Mouse (Mus musculus): ENCODE data around the gene Hrh1. TPM values are rescaled to one million over a fixed set of nuclear protein-coding genes. Genes with fewer than 3 reads are reported as not detected.

The Hrh1 gene
- total RNA-seq (2015; ENCODE audit: low replicate concordance) = not detected in 2 replicates
- 0.14 TPM in 1 of 2 replicates, not detected in the other for total RNA-seq (2017; ENCODE audit: low replicate concordance)

GRCm38 (mm10) chr6:114397691-114398217, at the start of gene Hrh1:
TSS of gene Hrh1 (plus strand) at chr6:114397936.
- ATAC-seq (replicated peaks; ENCODE audit: low FRiP score, poor library complexity, severe bottlenecking) = no peak

GRCm38 (mm10) chr6:114354635-114355034, 43.1 kb upstream of the Hrh1 start:
- ATAC-seq (replicated peaks; ENCODE audit: low FRiP score, poor library complexity, severe bottlenecking) = no peak

DNA sequence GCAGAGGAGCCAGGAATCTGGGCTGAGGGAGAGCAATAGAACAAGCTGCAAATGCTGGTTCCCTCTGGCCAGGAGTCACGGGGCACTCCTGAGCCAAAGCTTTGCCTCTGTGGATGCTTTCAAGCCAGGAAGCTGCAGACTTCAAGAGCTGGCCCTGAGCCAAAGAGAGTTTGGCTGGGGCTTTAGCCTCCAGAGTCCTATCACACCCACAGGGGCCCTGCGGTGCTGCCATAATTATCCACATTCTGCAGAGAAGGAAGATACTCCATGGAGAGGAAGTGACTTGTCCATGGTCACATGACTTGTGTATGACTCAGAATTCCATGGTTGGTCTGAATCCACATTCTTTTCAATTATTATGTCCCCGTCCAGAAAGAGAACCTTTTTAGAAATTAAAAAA, 39.6 kb upstream of the Hrh1 start:
- no peak for ATAC-seq (replicated peaks; ENCODE audit: low FRiP score, poor library complexity, severe bottlenecking)

DNA sequence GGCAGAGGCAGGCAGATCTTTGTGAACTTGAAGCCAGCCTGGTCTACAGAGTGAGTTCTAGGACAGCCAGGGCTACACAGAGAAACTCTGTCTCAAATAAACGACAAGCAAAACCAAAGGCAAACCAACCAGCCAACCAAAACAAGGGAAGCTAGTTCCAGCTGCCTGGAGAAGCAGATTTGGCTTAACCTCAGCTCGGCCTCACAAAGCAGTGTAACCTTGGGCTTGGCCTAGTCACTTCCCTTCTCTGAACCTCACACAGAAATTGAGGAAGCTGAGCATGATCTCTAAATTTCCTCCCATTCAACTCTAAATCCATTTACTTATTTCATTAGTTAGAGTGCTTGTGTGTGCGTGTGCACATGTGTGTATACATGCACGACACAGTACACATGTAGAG, 35.4 kb upstream of the Hrh1 start:
- ATAC-seq (replicated peaks; ENCODE audit: low FRiP score, poor library complexity, severe bottlenecking) = no peak

DNA sequence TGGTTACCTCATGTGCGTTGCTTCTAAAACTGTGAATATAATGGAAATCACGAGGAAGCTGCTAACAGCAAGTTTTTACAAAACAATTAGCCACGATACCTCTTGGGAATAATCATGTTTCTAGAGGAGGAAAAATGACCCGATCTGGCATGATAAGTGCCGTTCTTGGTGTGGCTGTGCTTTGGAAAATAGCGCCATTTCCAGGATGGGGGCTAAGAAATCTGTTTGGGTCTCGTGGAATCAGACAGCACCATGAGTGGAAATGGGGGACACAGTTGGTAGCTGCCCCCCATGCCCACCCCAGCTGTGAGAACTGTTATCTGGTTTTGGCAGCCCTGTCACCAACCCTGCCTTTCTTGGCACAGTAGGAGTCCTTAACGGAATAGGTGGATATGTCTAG, 34.0 kb upstream of the Hrh1 start:
- no peak for ATAC-seq (replicated peaks; ENCODE audit: low FRiP score, poor library complexity, severe bottlenecking)

DNA sequence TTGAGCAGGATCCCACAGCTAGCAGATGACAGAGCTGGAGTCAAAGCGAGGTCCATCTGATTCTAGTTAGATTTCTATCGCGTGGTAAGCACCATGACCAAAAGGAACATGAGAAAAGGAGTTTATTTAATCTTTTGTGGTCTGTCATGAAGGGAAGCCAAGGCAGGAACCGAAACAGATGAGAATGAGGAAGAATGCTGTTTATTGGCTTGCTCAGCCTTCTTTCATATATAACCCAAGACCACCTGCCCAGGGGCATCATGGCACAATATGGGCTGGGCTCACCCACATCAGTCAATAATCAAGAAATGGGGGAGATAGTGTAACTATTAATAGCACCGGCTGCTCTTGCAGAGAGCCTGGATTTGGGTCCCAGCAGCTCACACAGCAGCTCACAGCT, 33.0 kb upstream of the Hrh1 start:
- ATAC-seq (replicated peaks; ENCODE audit: low FRiP score, poor library complexity, severe bottlenecking) = no peak

- no peak for ATAC-seq (replicated peaks; ENCODE audit: low FRiP score, poor library complexity, severe bottlenecking)
Measured at GRCm38 (mm10) chr6:114366191-114366590, 31.5 kb upstream of the Hrh1 start.

DNA sequence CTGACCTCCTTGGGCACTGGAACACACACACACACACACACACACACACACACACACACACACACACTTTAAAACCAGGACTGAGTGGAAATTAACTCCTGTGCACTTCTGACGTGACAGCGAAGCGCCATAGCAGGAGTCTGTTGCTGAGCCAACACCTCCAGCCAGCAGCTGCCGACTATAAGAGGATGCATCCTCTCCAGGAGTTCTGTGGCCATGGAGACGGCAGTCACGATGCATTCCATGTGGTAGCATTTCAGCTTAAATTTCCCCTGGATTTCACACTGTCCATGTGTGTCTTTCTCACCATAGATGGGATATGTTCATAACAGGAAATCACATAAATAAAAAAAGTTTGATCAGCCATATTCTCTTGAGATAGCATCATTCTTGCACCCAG, 30.1 kb upstream of the Hrh1 start:
- ATAC-seq (replicated peaks; ENCODE audit: low FRiP score, poor library complexity, severe bottlenecking) = no peak

DNA sequence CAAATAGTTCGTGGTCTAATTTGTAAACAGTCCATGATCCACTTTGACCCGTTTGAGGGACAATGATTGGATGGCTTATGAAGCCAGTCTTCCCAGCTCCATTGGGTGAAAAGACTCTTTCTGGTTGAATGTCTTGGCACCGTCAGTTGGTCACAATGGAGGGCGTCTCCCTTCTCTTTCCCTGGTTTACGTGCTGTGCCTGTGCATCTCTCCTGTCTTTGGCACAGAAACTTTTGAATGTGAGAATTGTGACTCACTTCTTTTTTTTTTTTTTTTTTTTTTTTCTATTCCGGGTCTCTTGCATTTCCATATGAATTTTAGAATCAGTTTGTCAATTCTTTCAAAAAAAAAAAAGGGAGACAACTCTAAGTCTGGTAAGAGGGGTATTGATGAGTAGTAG, 29.5 kb upstream of the Hrh1 start:
- no peak for ATAC-seq (replicated peaks; ENCODE audit: low FRiP score, poor library complexity, severe bottlenecking)

DNA sequence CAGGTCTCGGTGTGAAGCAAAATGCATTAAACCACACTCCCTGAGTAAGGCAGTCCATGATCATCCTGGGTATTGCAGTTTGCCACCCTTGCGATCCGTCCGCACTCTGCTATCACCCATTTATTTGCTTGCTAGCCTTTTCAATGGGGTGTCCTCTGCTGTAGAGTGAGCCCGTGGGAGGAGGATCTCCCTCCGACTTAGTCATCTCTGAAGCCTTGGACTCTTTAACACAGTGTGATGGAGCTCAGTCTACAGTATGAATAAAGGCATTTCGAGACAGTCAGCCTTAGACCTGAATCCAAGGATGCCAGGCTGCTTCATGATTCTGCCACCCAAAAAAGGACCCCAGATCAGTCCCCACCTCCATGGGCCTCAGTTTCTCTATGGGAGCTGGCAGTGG, 25.0 kb upstream of the Hrh1 start:
- no peak for ATAC-seq (replicated peaks; ENCODE audit: low FRiP score, poor library complexity, severe bottlenecking)

GRCm38 (mm10) chr6:114380872-114381271, 16.9 kb upstream of the Hrh1 start:
- ATAC-seq (replicated peaks; ENCODE audit: low FRiP score, poor library complexity, severe bottlenecking) = no peak

DNA sequence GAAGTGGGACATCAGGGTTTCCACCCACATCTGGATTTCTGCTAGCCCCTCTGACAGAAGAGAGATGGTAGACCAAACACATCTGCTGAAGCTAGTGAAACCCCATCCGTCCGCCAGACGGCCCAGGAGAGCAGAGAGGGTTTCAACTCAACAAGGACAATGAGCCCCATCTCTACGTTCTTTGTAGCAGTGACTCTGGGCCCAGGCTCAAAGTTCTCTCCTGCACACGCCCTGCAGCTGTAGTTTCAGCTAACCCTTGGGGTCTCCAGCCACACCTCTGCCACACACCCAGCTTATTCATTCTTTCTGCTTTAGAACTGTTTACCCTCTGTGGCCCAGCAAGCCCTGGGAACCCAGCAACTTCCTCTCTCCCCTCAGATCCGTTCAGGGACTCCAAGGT, 10.4 kb upstream of the Hrh1 start:
- ATAC-seq (replicated peaks; ENCODE audit: low FRiP score, poor library complexity, severe bottlenecking) = no peak

- no peak for ATAC-seq (replicated peaks; ENCODE audit: low FRiP score, poor library complexity, severe bottlenecking)
Measured at GRCm38 (mm10) chr6:114387855-114388254, 9.9 kb upstream of the Hrh1 start.

GRCm38 (mm10) chr6:114390129-114390528, 7.6 kb upstream of the Hrh1 start:
- no peak for ATAC-seq (replicated peaks; ENCODE audit: low FRiP score, poor library complexity, severe bottlenecking)

DNA sequence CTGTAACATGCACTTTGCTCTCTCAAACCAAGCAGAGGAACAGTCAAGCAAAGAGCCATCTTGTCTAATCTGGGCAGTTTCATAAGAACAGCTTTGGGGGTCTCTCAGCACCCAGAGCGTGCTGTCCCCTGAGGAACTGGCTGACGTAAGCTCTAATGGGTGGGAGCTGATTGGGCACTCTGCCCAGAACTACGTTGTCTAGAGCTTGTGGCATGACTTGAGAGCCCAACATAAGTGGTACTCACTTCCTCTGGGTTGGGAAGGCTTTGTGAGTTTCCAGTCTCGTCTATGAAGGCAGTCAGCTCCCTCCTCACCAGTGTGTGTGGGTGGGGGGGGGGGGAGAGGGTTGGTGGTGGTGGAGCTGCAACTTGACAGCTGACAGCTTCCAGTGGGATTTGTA, 2.8 kb upstream of the Hrh1 start:
- no peak for ATAC-seq (replicated peaks; ENCODE audit: low FRiP score, poor library complexity, severe bottlenecking)

- no peak for ATAC-seq (replicated peaks; ENCODE audit: low FRiP score, poor library complexity, severe bottlenecking)
Measured at GRCm38 (mm10) chr6:114396605-114397004, 1.1 kb upstream of the Hrh1 start.

DNA sequence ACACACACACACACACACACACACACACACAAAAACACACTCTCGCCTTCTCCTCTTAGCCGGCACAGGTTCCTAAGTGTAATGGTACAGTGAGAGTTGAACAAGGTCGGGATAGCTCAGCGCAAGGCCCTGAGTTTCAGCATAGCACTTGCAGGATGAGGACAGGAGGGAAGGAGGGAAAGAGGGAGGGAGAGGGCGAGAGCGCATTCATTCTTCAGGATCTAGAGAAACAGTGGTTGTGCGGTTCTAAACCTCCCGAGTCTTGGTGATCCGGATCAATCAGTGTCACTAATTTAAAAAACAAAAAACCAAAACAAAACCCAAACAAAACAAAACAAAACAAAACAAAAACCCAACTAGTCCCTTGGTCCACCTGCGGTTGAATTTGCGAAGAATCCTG, 456 bp upstream of the Hrh1 start:
- ATAC-seq (replicated peaks; ENCODE audit: low FRiP score, poor library complexity, severe bottlenecking) = no peak

DNA sequence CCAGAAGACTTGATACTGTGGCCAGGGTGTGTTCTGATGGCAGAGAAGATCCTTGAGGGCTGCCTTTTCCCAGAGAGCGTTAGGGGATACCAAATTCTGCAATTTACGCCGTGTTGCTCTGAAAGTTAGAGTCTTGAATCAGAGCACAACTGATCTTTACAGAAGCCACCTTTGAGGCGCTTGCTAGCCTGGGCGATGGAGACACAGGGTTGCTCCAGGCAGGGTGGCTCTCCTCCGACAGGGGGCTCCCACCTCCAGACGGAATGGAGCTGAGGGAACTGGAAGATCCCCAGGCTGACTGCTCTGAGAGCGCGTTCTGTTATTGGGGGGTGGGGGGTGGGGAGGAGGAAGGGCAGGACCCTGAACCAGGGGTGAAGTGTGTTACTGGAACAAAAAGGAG, 890 bp downstream of the Hrh1 start:
- no peak for ATAC-seq (replicated peaks; ENCODE audit: low FRiP score, poor library complexity, severe bottlenecking)

- no peak for ATAC-seq (replicated peaks; ENCODE audit: low FRiP score, poor library complexity, severe bottlenecking)
Measured at GRCm38 (mm10) chr6:114400387-114400786, 2.7 kb downstream of the Hrh1 start.

GRCm38 (mm10) chr6:114400841-114401240, 3.1 kb downstream of the Hrh1 start:
- no peak for ATAC-seq (replicated peaks; ENCODE audit: low FRiP score, poor library complexity, severe bottlenecking)

DNA sequence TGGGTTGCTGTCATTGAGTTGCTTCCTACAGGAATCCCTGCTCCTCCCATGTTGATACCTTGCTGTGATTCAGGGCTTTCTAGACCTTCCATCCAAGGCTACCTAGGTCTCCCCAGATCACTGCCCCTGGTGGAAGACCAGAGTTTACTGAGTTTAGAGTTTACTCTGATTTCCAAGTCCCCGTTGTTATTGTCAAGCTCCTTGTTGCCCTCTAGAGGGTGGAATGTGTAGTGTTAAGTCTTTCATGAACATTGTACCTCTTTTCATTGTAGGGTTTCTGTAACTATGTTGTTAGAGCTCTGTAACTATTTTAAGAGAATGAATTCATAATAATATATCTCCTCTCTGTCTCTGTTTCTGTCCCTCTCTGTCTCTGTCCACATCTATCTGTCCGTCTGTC, 4.4 kb downstream of the Hrh1 start:
- no peak for ATAC-seq (replicated peaks; ENCODE audit: low FRiP score, poor library complexity, severe bottlenecking)

DNA sequence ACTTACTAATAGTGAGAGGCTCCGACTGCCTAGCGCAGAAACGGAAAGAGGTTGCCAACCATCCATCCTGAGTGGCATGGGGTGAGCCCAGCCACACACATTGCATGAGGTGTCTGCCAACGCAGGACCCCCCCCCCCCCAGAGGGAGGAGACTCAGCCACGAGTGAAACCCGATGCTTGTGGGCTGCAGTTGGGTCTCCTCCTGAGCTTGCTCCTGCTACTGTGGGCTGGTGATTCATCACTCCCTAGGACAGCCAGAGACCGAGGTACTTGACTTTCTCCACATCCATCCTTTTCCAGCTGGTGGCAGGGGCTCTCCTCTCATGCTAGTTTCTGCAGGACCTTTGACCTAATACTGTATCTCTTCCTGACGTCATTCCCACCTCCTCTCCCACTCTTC, 5.9 kb downstream of the Hrh1 start:
- ATAC-seq (replicated peaks; ENCODE audit: low FRiP score, poor library complexity, severe bottlenecking) = no peak

DNA sequence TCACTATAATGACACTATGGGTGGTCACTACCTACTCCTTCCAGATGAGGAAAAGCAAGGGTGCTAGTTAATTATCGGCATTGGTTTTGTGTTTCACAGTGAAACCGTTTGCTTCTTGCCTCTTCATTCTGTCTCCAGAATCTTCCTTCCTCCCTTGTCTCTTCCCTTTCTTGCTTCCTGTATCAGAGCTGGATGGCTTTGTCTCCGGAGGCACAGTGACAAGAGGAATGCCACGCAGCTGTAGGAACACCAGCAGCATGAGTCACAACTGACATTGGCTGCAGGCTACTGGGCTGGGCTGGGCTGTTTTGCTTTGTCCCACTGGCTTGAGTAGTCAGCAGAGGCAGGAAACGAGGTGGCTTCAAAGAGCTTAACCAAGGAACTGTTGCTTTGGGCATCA, 6.4 kb downstream of the Hrh1 start:
- no peak for ATAC-seq (replicated peaks; ENCODE audit: low FRiP score, poor library complexity, severe bottlenecking)

Measured in erythroblast, adult 5-6 weeks (primary cell).